Mouse (Mus musculus) liver, embryonic 16.5 days (tissue): ENCODE data around the gene Grik4. TPM values are rescaled to one million over a fixed set of nuclear protein-coding genes. Genes with fewer than 3 reads are reported as not detected.
A peak's percentile ranks its signal among the peaks of the same experiment; 100 is the strongest.

Experiments
- ATAC-seq: fragments of 200-750 bp; cut with Nextera tagmentation; 2 replicates; pipeline ENCODE4 v1.8.0; 2017; ENCODE audit warnings: low read depth, mild to moderate bottlenecking, moderate number of reproducible peaks, moderate library complexity
- H3K27ac ChIP-seq: fragments of 300-500 bp; sonication (generic); 2 replicates; pipeline ENCODE4 v1.5.1; 2014; ENCODE audit warnings: mild to moderate bottlenecking, low read length
- H3K27me3 ChIP-seq: fragments of 300-500 bp; sonication (generic); 2 replicates; pipeline ENCODE4 v1.6.1; 2014; ENCODE audit warnings: low read depth, low read length, mixed read lengths; ENCODE audit not compliant: control insufficient read depth, insufficient read depth
- H3K36me3 ChIP-seq: fragments of 300-500 bp; sonication (generic); 2 replicates; pipeline ENCODE4 v1.6.1; 2014; ENCODE audit warnings: mild to moderate bottlenecking; ENCODE audit not compliant: control insufficient read depth, insufficient read depth
- H3K4me1 ChIP-seq: fragments of 300-500 bp; sonication (generic); 2 replicates; pipeline ENCODE4 v1.6.1; 2014; ENCODE audit warnings: low read depth, low read length, mixed read lengths; ENCODE audit not compliant: control insufficient read depth
- H3K4me2 ChIP-seq: fragments of 300-500 bp; sonication (generic); 2 replicates; pipeline ENCODE4 v1.6.1; 2014; ENCODE audit warnings: low read depth, low read length, mixed read lengths
- H3K4me3 ChIP-seq: fragments of 300-500 bp; sonication (generic); 2 replicates; pipeline ENCODE4 v1.5.1; 2014; ENCODE audit warnings: low read depth, mild to moderate bottlenecking, low read length
- H3K9ac ChIP-seq: fragments of 300-500 bp; sonication (generic); 2 replicates; pipeline ENCODE4 v1.6.1; 2014; ENCODE audit warnings: low read depth, low read length
- H3K9me3 ChIP-seq: fragments of 300-500 bp; sonication (generic); replicated peaks from 2 replicates; pipeline ENCODE4 v1.6.1; 2016; ENCODE audit warnings: low read length; ENCODE audit not compliant: control insufficient read depth
- WGBS: fragments of 180-500 bp; shearing (Covaris S2); extraction: QIAGEN DNeasy Blood & Tissue Kit; methylation state at CpG from one replicate; pipeline ENCODE4 v1.1.7; 2014; ENCODE audit not compliant: insufficient replicate concordance; 5-methylcytosine and 5-hydroxymethylcytosine counted together
- polyA plus RNA-seq: library from polyadenylated mRNA; unstranded; fragments of >200 nt; fragmentation: Nextera tagmentation; extraction: Ambion mirVana; gene quantifications from 2 replicates; pipeline ENCODE4 v1.2.1, GENCODE M21; 2015

The Grik4 gene
- polyA plus RNA-seq, 1 experiment from 2014 or later = 0.24 TPM

DNA sequence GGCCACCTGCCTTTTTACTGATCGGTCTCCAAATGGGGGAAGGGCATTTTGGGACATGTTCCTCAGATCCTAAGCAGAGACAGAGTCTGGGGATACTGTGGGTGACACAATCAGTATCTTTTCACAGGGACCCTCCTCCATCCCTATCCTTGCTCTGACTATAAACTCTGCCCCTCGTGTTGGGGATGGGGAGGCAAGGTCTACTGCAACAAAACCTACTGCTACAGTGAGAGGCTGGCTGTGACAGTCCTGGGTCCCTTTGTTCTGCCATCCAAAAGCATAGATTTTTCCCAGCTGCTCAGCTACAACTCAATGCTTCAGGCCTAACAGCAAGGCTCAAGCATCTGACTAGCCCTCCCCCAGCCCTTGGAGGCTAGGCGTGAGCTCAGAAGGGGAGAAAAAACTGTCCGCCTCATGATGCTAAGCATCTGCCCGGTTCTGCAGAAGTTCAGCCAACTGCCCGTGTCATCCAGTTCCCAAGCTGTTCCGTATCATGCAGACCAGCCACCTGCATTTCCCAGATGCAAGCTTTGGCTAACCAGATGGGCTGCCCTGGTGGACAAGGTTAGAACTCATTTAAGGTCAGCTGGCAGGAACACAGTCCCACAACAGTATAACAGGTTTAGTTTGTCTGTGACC is 207.5 kb downstream of the Grik4 start:
- WGBS = 60% methylated on average over 7 of the region's 7 CpGs
- H3K9ac ChIP-seq = no peak overlapping the region
- no peaks in the 10 kb centered on the region for H3K4me1 ChIP-seq
- no peak overlapping the region for H3K27ac ChIP-seq
- H3K36me3 ChIP-seq = no peaks in the 10 kb centered on the region
- ATAC-seq = no peak
- H3K9me3 ChIP-seq = no peaks in the 10 kb centered on the region
- H3K27me3 ChIP-seq = no peaks in the 10 kb centered on the region
- H3K4me3 ChIP-seq = no peak overlapping the region
- H3K4me2 ChIP-seq = no peak overlapping the region

DNA sequence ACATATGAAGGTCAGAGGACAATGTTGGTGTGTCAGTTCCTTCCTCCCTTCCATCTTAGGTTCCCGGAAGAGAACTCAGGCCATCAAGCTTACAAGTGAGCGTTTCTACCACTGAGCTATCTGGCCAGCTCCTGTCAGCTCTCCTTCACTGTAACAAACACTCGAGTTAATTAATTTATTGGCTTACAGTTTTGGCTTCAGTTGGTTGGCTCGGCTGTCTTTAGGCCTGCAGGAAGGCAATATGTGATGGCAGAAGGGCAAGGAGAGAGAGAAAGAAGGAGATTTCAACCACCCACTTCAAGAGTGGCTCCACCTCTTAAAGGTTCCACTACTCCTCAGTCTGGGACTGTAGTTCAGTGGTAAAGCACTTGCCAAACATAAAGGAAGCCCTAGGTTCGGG is 209.2 kb downstream of the Grik4 start:
- 45% methylated on average over 5 of the region's 5 CpGs for WGBS
- H3K9ac ChIP-seq = no peak overlapping the region
- no peaks in the 10 kb centered on the region for H3K9me3 ChIP-seq
- no peak overlapping the region for H3K4me2 ChIP-seq
- H3K27ac ChIP-seq = no peak overlapping the region
- no peaks in the 10 kb centered on the region for H3K36me3 ChIP-seq
- no peak overlapping the region for H3K4me3 ChIP-seq
- no peaks in the 10 kb centered on the region for H3K27me3 ChIP-seq
- no peaks in the 10 kb centered on the region for H3K4me1 ChIP-seq
- no peak for ATAC-seq

DNA sequence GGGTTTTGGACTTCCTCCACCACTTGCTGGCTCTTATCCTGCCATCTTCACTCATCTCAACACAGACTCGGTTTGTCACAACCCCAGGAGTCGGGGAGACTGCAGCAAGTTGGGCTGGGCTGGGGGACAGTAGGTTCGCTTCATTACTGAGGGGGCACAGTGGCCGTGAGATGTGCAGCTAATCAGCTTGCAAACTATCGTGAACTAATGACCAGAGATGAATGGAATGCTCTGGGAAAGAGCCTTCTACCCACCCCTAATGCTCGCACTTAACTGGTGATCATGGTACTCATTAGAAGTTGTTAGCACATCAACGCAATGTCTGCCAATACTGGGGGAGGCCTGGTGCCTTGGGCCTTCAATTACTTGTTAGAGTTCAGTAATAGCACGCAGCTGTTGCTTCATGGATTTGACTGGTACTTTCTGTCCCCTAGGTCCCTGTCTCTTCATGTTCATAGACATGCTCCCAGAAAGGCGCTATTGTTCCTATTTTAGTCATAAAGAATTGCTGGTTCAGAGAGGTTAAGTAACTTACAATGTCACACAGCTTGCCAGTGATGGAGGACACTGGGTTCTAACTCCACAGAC is 211.5 kb downstream of the Grik4 start:
- no peak overlapping the region for H3K4me2 ChIP-seq
- no peaks in the 10 kb centered on the region for H3K9me3 ChIP-seq
- no peaks in the 10 kb centered on the region for H3K36me3 ChIP-seq
- 57% methylated on average over 9 of the region's 9 CpGs for WGBS
- H3K27me3 ChIP-seq = no peaks in the 10 kb centered on the region
- no peak overlapping the region for H3K27ac ChIP-seq
- H3K4me1 ChIP-seq = no peaks in the 10 kb centered on the region
- H3K9ac ChIP-seq = no peak overlapping the region
- no peak for ATAC-seq
- H3K4me3 ChIP-seq = no peak overlapping the region

DNA sequence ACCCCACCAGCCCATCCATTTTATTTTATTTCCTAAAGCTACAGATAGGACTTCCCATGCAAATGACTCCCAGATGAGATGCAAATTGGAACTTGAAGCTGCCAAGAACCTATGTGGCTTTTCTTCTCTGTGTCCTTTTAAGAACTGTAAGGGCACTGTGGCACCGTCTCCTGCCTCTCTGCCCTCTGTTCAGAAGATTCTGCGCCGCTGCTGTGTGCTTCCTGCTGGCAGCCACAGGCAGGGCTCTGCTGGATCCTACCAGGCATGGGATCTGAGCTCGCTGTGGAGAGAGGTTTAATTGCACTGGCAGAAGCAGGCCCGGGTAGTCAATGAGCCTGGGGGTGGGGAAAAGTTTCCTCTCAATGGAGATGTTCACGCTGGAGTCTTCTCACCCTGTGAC is 215.8 kb downstream of the Grik4 start:
- ATAC-seq = no peak
- 45% methylated on average over 6 of the region's 6 CpGs for WGBS
- H3K27ac ChIP-seq = no peak overlapping the region

DNA sequence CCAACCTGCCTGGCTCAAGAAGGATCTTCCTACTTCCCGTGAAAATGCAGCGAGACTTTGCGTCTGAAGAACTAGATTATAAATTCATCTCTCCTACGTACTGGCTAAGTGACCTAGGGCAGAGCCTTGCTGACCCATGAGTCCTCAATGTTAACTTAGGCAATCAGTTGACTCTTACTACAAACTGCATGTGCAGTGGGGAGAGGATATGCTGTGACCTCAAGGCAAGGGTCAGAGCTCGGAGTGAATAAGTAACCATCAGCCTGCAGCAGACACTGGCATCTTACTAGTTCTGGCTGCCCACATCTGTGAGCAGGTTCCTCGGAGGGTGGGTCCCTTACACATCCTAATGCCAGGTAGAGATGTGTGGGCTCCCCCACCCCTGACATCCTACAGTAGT is 216.6 kb downstream of the Grik4 start:
- Histone ChIP-seq H3K4me3 (no peak overlapping the region), H3K9me3 (no peaks in the 10 kb centered on the region), H3K4me1 (peaks cover 3% of the 10 kb centered on the region; the same call in 1 of the 2 replicates), H3K9ac (no peak overlapping the region), H3K4me2 (no peak overlapping the region), H3K27ac (no peak overlapping the region), H3K36me3 (no peaks in the 10 kb centered on the region), H3K27me3 (no peaks in the 10 kb centered on the region)
- ATAC-seq = peak; percentile 87
- 57% methylated on average over 6 of the region's 6 CpGs for WGBS

More for the DNA sequence above, 215.8 kb downstream of the Grik4 start:
- H3K9ac ChIP-seq = no peak overlapping the region
- H3K27me3 ChIP-seq = no peaks in the 10 kb centered on the region
- H3K36me3 ChIP-seq = no peaks in the 10 kb centered on the region
- no peak overlapping the region for H3K4me3 ChIP-seq
- no peak overlapping the region for H3K4me2 ChIP-seq
- H3K4me1 ChIP-seq = peaks cover 3% of the 10 kb centered on the region; the same call in 1 of the 2 replicates
- no peaks in the 10 kb centered on the region for H3K9me3 ChIP-seq

DNA sequence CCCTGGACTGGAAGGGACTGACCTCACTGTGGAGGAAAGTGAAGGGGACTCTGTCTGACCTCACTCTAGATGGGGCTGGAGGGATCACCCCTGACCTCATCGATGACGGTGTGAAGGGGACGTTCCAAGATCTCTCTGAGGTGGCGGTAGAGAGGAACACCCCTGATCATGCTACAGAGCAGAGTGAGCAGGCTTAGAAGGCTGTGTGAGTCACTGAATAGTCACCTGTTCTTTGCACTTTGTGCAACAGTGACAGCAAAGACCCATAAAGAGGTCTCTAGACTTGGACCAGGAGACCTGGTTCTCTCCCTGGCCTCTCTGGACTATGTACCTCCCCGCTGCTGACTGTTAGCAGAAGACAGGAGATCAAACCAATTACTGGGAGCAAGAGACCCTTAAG is 217.1 kb downstream of the Grik4 start:
- peak; percentile 65; the same call in 1 of the 2 replicates for ATAC-seq
- 58% methylated on average over 5 of the region's 5 CpGs for WGBS
- Histone ChIP-seq H3K4me3 (no peak overlapping the region), H3K27ac (no peak overlapping the region; the same call in 1 of the 2 replicates), H3K4me1 (peaks cover 3% of the 10 kb centered on the region; the same call in 1 of the 2 replicates), H3K27me3 (no peaks in the 10 kb centered on the region), H3K9me3 (no peaks in the 10 kb centered on the region), H3K4me2 (no peak overlapping the region), H3K36me3 (no peaks in the 10 kb centered on the region), H3K9ac (no peak overlapping the region)

DNA sequence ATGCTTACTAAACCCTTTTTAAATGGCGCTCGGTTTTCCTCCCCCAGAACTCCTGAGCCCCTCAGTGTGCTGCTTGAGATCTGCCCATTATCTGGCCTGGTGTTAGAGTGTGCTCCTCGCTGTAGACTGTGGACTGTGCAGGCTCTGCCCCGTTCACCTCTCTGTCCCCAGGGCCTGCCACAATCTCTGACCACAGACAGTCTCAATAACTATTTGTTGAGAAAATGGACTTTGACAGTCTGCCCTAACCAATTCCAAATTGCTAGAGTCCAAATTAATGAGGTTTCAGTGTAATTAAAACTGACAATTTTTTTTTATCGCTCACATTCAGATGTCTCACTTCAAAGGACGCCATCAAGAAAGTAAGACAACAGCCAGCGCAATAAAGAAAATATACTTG is 220.2 kb downstream of the Grik4 start:
- Histone ChIP-seq H3K9me3 (no peaks in the 10 kb centered on the region), H3K4me3 (no peak overlapping the region), H3K4me2 (no peak overlapping the region), H3K36me3 (no peaks in the 10 kb centered on the region), H3K4me1 (peaks cover 3% of the 10 kb centered on the region; the same call in 1 of the 2 replicates), H3K27ac (no peak overlapping the region), H3K27me3 (no peaks in the 10 kb centered on the region), H3K9ac (no peak overlapping the region)
- ATAC-seq = no peak
- WGBS = 55% methylated on average over 7 of the region's 7 CpGs

DNA sequence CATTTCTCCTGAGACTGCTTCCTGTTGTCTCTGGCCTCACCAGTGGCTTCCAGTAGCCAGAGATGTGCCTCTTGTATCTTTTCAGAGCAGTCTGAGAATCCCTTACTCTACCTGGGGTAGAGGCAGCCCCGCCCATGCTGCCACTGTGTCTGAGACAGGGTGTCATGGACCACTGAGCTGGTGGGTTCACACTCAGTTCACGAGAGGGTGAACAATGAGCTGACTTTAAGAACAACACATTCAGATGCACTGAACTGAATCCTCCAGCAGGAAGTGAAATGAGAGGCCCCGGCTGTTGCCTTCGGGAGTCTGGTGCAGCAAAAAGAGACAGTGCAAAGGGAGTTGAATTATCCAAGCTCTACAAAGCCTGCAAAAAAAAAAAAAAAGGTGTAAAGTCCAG is 221.8 kb downstream of the Grik4 start:
- no peaks in the 10 kb centered on the region for H3K9me3 ChIP-seq
- peaks cover 3% of the 10 kb centered on the region; the same call in 1 of the 2 replicates for H3K4me1 ChIP-seq
- no peak overlapping the region for H3K27ac ChIP-seq
- H3K9ac ChIP-seq = no peak overlapping the region
- ATAC-seq = no peak
- no peaks in the 10 kb centered on the region for H3K27me3 ChIP-seq
- WGBS = 43% methylated on average over 4 of the region's 4 CpGs
- H3K4me2 ChIP-seq = no peak overlapping the region
- no peak overlapping the region for H3K4me3 ChIP-seq
- H3K36me3 ChIP-seq = no peaks in the 10 kb centered on the region

DNA sequence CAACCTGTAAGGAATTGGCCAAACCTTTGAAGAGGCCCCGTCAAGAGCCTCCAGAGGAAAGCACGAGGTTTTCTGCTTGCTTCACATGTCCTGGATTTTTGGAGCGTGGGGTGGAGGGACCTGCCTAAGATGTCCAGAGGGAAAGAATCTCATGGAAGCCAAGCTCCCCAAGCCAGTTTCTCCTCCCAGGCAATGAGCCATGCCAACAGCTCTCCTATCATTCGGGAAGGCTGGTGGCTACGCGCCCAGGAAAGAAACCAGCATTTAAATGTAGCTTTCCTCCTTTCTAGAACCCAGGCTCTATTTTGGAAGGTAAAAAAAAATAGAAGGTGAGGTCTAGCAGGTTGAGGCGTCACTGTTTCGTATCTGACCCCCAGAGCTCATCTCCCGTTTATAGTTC is 222.6 kb downstream of the Grik4 start:
- Histone ChIP-seq H3K4me1 (peaks cover 1% of the 10 kb centered on the region; the same call in 1 of the 2 replicates), H3K4me3 (no peak overlapping the region), H3K36me3 (no peaks in the 10 kb centered on the region), H3K4me2 (no peak overlapping the region), H3K9me3 (no peaks in the 10 kb centered on the region), H3K9ac (no peak overlapping the region), H3K27ac (no peak overlapping the region), H3K27me3 (no peaks in the 10 kb centered on the region)
- WGBS = 75% methylated on average over 9 of the region's 9 CpGs
- ATAC-seq = no peak
